Mouse (Mus musculus) lung, adult 2 months (tissue): ENCODE measurements around the gene Meis2. TPM values are rescaled to one million over a fixed set of nuclear protein-coding genes. Genes with fewer than 3 reads are reported as not detected.

Source experiments
- DNase-seq: peaks from one replicate; pipeline ENCODE4 v3.0.0; 2022
- H3K4me1 ChIP-seq: fragments of 200-500 bp; 2 replicates; pipeline ENCODE4 v1.6.1; 2011; ENCODE audit warnings: low read length; ENCODE audit not compliant: control insufficient read depth, insufficient read depth
- H3K4me3 ChIP-seq: fragments of 200-500 bp; replicated peaks from 2 replicates; pipeline ENCODE3; 2011; ENCODE audit warnings: low read depth, mild to moderate bottlenecking, control low read depth, low read length; ENCODE audit errors: extremely low read depth
- CTCF ChIP-seq: fragments of 200-500 bp; IDR thresholded peaks from 2 replicates; pipeline ENCODE4 v1.5.1; 2011; ENCODE audit warnings: mild to moderate bottlenecking, low read length, control low read depth; ENCODE audit not compliant: insufficient read depth
- POLR2A ChIP-seq: fragments of 200-500 bp; IDR thresholded peaks from 2 replicates; pipeline ENCODE4 v1.6.1; 2011; ENCODE audit warnings: low read depth, mild to moderate bottlenecking, control low read depth, low read length, borderline replicate concordance; ENCODE audit errors: extremely low read depth
- WGBS: fragments of 180-500 bp; shearing (Covaris S2); methylation state at CpG from one replicate; pipeline ENCODE4 v1.1.7; 2018; 5-methylcytosine and 5-hydroxymethylcytosine counted together
- polyA plus RNA-seq: library from polyadenylated mRNA; depleted of rRNA; stranded (reverse); fragments of >200 nt; gene quantifications from 2 replicates; pipeline ENCODE4 v1.2.3, GENCODE M21; 2012

The Meis2 gene
- polyA plus RNA-seq, 1 experiment = 22.6 TPM

GRCm38 (mm10) chr2:116075477-116075876, 9.8 kb upstream of the Meis2 start:
- Histone ChIP-seq H3K4me3 (peak overlapping the region; percentile 51), H3K4me1 (no peaks in the 10 kb centered on the region)
- TF ChIP-seq POLR2A (no peak), CTCF (no peak)
- 3% methylated on average over 20 of the region's 20 CpGs for WGBS
- DNase-seq = no peak

GRCm38 (mm10) chr2:116074726-116075440, 9.2 kb upstream of the Meis2 start:
- no peaks in the 10 kb centered on the region for H3K4me1 ChIP-seq
- WGBS = 58% methylated on average over 17 of the region's 17 CpGs
- H3K4me3 ChIP-seq = peak overlapping the region; percentile 51
- no peak for DNase-seq
- TF ChIP-seq POLR2A (no peak), CTCF (no peak)

- H3K4me3 ChIP-seq = no peak overlapping the region
- H3K4me1 ChIP-seq = no peaks in the 10 kb centered on the region
- DNase-seq = no peak
- WGBS = 66% methylated on average over 3 of the region's 3 CpGs
- no peak for TF ChIP-seq POLR2A
- no peak for TF ChIP-seq CTCF
Measured at GRCm38 (mm10) chr2:116074061-116074460, 8.4 kb upstream of the Meis2 start.

GRCm38 (mm10) chr2:116073311-116073904, 7.8 kb upstream of the Meis2 start:
- DNase-seq = no peak
- Histone ChIP-seq H3K4me3 (no peak overlapping the region), H3K4me1 (no peaks in the 10 kb centered on the region)
- 47% methylated on average over 9 of the region's 9 CpGs for WGBS
- TF ChIP-seq CTCF = no peak

GRCm38 (mm10) chr2:116072706-116073105, 7.1 kb upstream of the Meis2 start:
- Histone ChIP-seq H3K4me3 (no peak overlapping the region), H3K4me1 (no peaks in the 10 kb centered on the region)
- no peak for DNase-seq
- 49% methylated on average over 5 of the region's 5 CpGs for WGBS
- no peak for TF ChIP-seq CTCF
- TF ChIP-seq POLR2A = no peak

GRCm38 (mm10) chr2:116072321-116072640, 6.6 kb upstream of the Meis2 start:
- TF ChIP-seq CTCF = no peak
- no peak for TF ChIP-seq POLR2A
- WGBS = 22% methylated on average over 13 of the region's 13 CpGs
- no peak overlapping the region for H3K4me3 ChIP-seq
- no peaks in the 10 kb centered on the region for H3K4me1 ChIP-seq
- DNase-seq = no peak

- TF ChIP-seq CTCF = peak; percentile 63
- TF ChIP-seq POLR2A = no peak
- 4% methylated on average over 25 of the region's 25 CpGs for WGBS
- DNase-seq = peak; percentile 46
- Histone ChIP-seq H3K4me3 (peak overlapping the region; percentile 50), H3K4me1 (no peaks in the 10 kb centered on the region)
Measured at GRCm38 (mm10) chr2:116071571-116072320, 6.1 kb upstream of the Meis2 start.

- TF ChIP-seq CTCF = no peak
- no peak for TF ChIP-seq POLR2A
Measured at GRCm38 (mm10) chr2:116070614-116071425, 5.2 kb upstream of the Meis2 start.

More at GRCm38 (mm10) chr2:116070614-116071425, 5.2 kb upstream of the Meis2 start:
- Histone ChIP-seq H3K4me1 (no peaks in the 10 kb centered on the region), H3K4me3 (peak overlapping the region; percentile 11)
- DNase-seq = no peak
- 31% methylated on average over 10 of the region's 10 CpGs for WGBS
